8 mouse cellular contexts compared by ENCODE assay signal in the genomic region with DNA sequence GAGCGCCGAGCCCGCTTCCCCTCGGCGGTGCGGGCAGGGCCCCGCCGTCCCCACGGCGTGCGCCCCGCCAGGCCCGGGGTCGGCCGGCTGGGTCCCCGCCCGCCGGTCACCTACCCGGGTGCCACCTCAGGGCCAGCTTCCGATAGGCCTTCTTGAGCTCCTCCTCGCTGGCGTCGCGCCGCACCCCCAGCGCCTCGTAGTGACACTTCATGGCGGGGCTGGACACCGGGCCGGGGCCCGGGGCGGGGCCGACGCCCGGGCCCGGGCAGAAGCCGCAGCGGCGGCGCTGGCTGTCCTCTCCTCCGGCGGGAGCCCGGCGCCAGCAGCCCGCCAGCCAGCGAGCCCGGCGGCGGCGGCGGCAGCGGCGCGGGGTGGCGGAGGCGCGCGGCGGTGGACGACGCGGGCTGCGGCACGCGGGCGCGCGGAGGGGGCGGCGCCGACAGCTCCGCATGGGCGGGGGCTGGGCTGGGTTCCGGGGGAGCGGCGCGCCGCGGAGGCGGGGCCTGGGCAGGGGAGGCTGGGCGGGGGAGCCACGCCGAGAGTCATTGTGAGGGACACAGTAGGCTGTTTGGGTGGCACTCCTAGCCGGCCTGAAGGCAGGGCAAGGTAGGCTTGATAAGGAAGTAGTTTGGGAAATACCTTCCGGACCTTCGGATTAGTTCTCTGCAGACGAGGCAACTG. TPM values are rescaled to one million over a fixed set of nuclear protein-coding genes. Genes with fewer than 3 reads are reported as not detected.
A peak's percentile ranks its signal among the peaks of the same experiment; 100 is the strongest.
DNase-seq lines count a peak whose midpoint lies in the region; ATAC-seq lines count a peak whose summit lies in the region.

Dnajc21 (minus strand) TSS at position 366 of the 681 bp plus-strand sequence.

- H3K27me3 ChIP-seq in intestine, embryonic 16.5 days (replicated peaks; ENCODE audit: control insufficient read depth, insufficient read depth, low read length) = no peaks in the 10 kb centered on the region
- H3K27me3 ChIP-seq in limb, embryonic 12.5 days = no peaks in the 10 kb centered on the region
- H3K27me3 ChIP-seq in midbrain, embryonic 14.5 days (ENCODE audit: control insufficient read depth, insufficient read depth, low read length) = no peaks in the 10 kb centered on the region

- H3K9me3 ChIP-seq in intestine, embryonic 16.5 days (ENCODE audit: control insufficient read depth, low read length) = no peaks in the 10 kb centered on the region
- no peaks in the 10 kb centered on the region for H3K9me3 ChIP-seq in limb, embryonic 12.5 days
- H3K9me3 ChIP-seq in midbrain, embryonic 14.5 days (ENCODE audit: control insufficient read depth, low read length) = no peaks in the 10 kb centered on the region

- H3K27ac ChIP-seq in intestine, embryonic 16.5 days (ENCODE audit: low read length) = peak within 1 kb of the TSS; percentile 76
- peak within 1 kb of the TSS; percentile 67 for H3K27ac ChIP-seq in limb, embryonic 12.5 days
- peak within 1 kb of the TSS; percentile 88 for H3K27ac ChIP-seq in midbrain, embryonic 14.5 days (replicated peaks; ENCODE audit: low read depth, low read length)

- peak within 1 kb of the TSS; percentile 82 for H3K9ac ChIP-seq in intestine, embryonic 16.5 days (ENCODE audit: low read depth, low read length)
- H3K9ac ChIP-seq in limb, embryonic 12.5 days (replicated peaks) = peak within 1 kb of the TSS; percentile 78
- H3K9ac ChIP-seq in midbrain, embryonic 14.5 days (replicated peaks; ENCODE audit: low read length) = peak within 1 kb of the TSS; percentile 87

- peak within 1 kb of the TSS; percentile 87 for H3K4me3 ChIP-seq in intestine, embryonic 16.5 days (ENCODE audit: low read length)
- H3K4me3 ChIP-seq in limb, embryonic 12.5 days (replicated peaks) = peak within 1 kb of the TSS; percentile 81
- peak within 1 kb of the TSS; percentile 86 for H3K4me3 ChIP-seq in midbrain, embryonic 14.5 days (replicated peaks; ENCODE audit: low read depth, low read length)

- peaks cover 7% of the 10 kb centered on the region; the same call in 1 of the 2 replicates for H3K4me1 ChIP-seq in intestine, embryonic 16.5 days (ENCODE audit: control insufficient read depth, insufficient read depth, low read length)
- peaks cover 9% of the 10 kb centered on the region for H3K4me1 ChIP-seq in limb, embryonic 12.5 days (replicated peaks)
- peaks cover 12% of the 10 kb centered on the region; the same call in 1 of the 2 replicates for H3K4me1 ChIP-seq in midbrain, embryonic 14.5 days (ENCODE audit: control insufficient read depth, insufficient read depth, low read length)

- peak; percentile 71 to 83 for DNase-seq in left cerebral cortex, adult 18-20 months (ENCODE audit: low spot score in 2 of 2)
- no peak for DNase-seq in left cerebral cortex, adult 11 months (ENCODE audit: low spot score)
- DNase-seq in embryo, embryonic 11.5 days (ENCODE audit: low read depth, low spot score) = peak; percentile 70
- peak; percentile 81 to 86 for DNase-seq in gastrocnemius, postnatal 36 days
- peak; percentile 93 for DNase-seq in midbrain, embryonic 14.5 days
- peak; percentile 72 for DNase-seq in spleen, adult 12 weeks (ENCODE audit: low spot score)

- H3K36me3 ChIP-seq in intestine, embryonic 16.5 days (ENCODE audit: control insufficient read depth, insufficient read depth, low read length) = no peaks in the 10 kb centered on the region
- peaks cover 9% of the 10 kb centered on the region for H3K36me3 ChIP-seq in limb, embryonic 12.5 days
- H3K36me3 ChIP-seq in midbrain, embryonic 14.5 days (ENCODE audit: control insufficient read depth, insufficient read depth, low read length) = peaks cover 7% of the 10 kb centered on the region

- intact Hi-C loops in gastrocnemius, postnatal 36 days (cut with DNase I) = no loop called here

- ATAC-seq in intestine, embryonic 16.5 days = peak; percentile 98
- peak; percentile 91 for ATAC-seq in limb, embryonic 12.5 days (ENCODE audit: insufficient number of reproducible peaks, insufficient read depth, low FRiP score, low TSS enrichment, low read depth)
- peak; percentile 97 for ATAC-seq in midbrain, embryonic 14.5 days (ENCODE audit: low FRiP score, low TSS enrichment)

- H3K4me2 ChIP-seq in intestine, embryonic 16.5 days (ENCODE audit: low read depth, low read length) = peak within 1 kb of the TSS; percentile 85
- H3K4me2 ChIP-seq in limb, embryonic 12.5 days = peak within 1 kb of the TSS; percentile 87
- peak within 1 kb of the TSS; percentile 83 for H3K4me2 ChIP-seq in midbrain, embryonic 14.5 days (ENCODE audit: low read length)

- 1% methylated on average over 55 of the region's 87 CpGs for WGBS in intestine, embryonic 16.5 days
- under 1% methylated on average over 48 of the region's 87 CpGs for WGBS in limb, embryonic 12.5 days
- WGBS in midbrain, embryonic 14.5 days = under 1% methylated on average over 86 of the region's 87 CpGs

RNA-seq across cellular contexts. Expression of gene Dnajc21, which starts in this region (rescaled TPM):
- 10 to 100 TPM; 32.2 to 34.7 TPM for total RNA-seq in left cerebral cortex, adult 18-20 months (2021)
- 10 to 100 TPM; 53.6 to 61.4 TPM for total RNA-seq in gastrocnemius, postnatal 36 days (2021)
- 4.7 and 5.0 TPM in 2 replicates for polyA plus RNA-seq in intestine, embryonic 16.5 days (2015; fragmentation: Nextera tagmentation; extraction: Ambion mirVana)
- 15.3 and 17.2 TPM in 2 replicates for polyA plus RNA-seq in limb, embryonic 12.5 days (2016; fragmentation: Nextera tagmentation; extraction: Ambion mirVana)
- 10.4 and 12.3 TPM in 2 replicates for polyA plus RNA-seq in midbrain, embryonic 14.5 days (2014; fragmentation: Nextera tagmentation; extraction: Ambion mirVana)
